Mouse (Mus musculus) mesoderm, embryonic 11.5 days (tissue): ENCODE measurements around the gene Cdk17.
A peak's percentile ranks its signal among the peaks of the same experiment; 100 is the strongest.

ENCODE experiments used
- DNase-seq: peaks from one replicate; pipeline ENCODE4 v3.0.0-alpha.2; 2012; ENCODE audit warnings: low read depth, low spot score

The Cdk17 gene

GRCm38 (mm10) chr10:93263431-93263830 lies 102.8 kb downstream of the Cdk17 start:
- no peak for DNase-seq

GRCm38 (mm10) chr10:93264001-93264400 lies 103.3 kb downstream of the Cdk17 start:
- no peak for DNase-seq

- no peak for DNase-seq
These were observed 105.2 kb downstream of the Cdk17 start for GRCm38 (mm10) chr10:93265833-93266232.

- no peak for DNase-seq
These were observed 105.8 kb downstream of the Cdk17 start for GRCm38 (mm10) chr10:93266521-93266920.

- no peak for DNase-seq
These were observed 106.8 kb downstream of the Cdk17 start for GRCm38 (mm10) chr10:93267509-93267908.

- no peak for DNase-seq
These were observed 107.7 kb downstream of the Cdk17 start for GRCm38 (mm10) chr10:93268339-93268738.

- no peak for DNase-seq
These were observed 109.1 kb downstream of the Cdk17 start for GRCm38 (mm10) chr10:93269744-93270143.

- no peak for DNase-seq
These were observed 110.3 kb downstream of the Cdk17 start for GRCm38 (mm10) chr10:93270889-93271460.

- no peak for DNase-seq
These were observed 111.2 kb downstream of the Cdk17 start for GRCm38 (mm10) chr10:93271831-93272230.

GRCm38 (mm10) chr10:93272986-93273982 lies 112.6 kb downstream of the Cdk17 start:
- no peak for DNase-seq

GRCm38 (mm10) chr10:93274277-93274696 lies 113.6 kb downstream of the Cdk17 start:
- DNase-seq, result no peak

GRCm38 (mm10) chr10:93275212-93276136 lies 114.8 kb downstream of the Cdk17 start:
- no peak for DNase-seq

GRCm38 (mm10) chr10:93276349-93276763 lies 115.7 kb downstream of the Cdk17 start:
- no peak for DNase-seq

- no peak for DNase-seq
These were observed 116.2 kb downstream of the Cdk17 start for GRCm38 (mm10) chr10:93276857-93277256.

- no peak for DNase-seq
These were observed 117.7 kb downstream of the Cdk17 start for GRCm38 (mm10) chr10:93278361-93278760.

GRCm38 (mm10) chr10:93279062-93279461 lies 118.4 kb downstream of the Cdk17 start:
- no peak for DNase-seq

- no peak for DNase-seq
These were observed 119.9 kb downstream of the Cdk17 start for GRCm38 (mm10) chr10:93280586-93280985.

GRCm38 (mm10) chr10:93281092-93281491 lies 120.4 kb downstream of the Cdk17 start:
- no peak for DNase-seq

- DNase-seq, result no peak
These were observed 121.9 kb downstream of the Cdk17 start for GRCm38 (mm10) chr10:93282526-93282964.

GRCm38 (mm10) chr10:93283258-93283657 lies 122.6 kb downstream of the Cdk17 start:
- DNase-seq, result peak; percentile 34

GRCm38 (mm10) chr10:93285489-93285888 lies 124.8 kb downstream of the Cdk17 start:
- no peak for DNase-seq
